Mouse (Mus musculus) kidney, postnatal 25 days (tissue): ENCODE data around the gene Cradd.

Source experiments
- DNase-seq, 2 experiments: peaks; one replicate each; pipeline ENCODE4 v3.0.0; 2021; ENCODE audit warnings: mixed read lengths in 2 of 2

The Cradd gene

GRCm38 (mm10) chr10:95323393-95324277 is at the start of gene Cradd:
TSS of gene Cradd (minus strand) at chr10:95324133.
- DNase-seq: peak; percentile 90 to 91

DNA sequence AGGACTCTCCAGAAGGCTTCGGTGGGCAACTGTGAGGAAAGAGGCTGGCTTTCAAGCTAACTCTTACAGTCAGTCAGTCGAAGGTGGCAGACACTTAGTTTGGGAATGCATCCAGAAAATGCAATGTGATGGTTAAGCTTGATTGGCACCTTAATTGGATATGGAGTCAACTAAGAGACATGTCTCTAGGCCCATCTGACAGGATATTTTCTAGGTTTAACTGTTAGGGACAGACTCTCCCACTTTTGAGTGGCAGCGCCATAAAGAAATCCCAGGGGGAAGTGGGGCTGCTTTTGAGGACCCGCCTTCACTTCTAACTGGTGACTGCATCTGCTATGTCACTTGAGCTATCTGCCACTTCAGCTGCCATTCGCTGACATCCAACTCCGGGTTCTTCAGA is 49.4 kb upstream of the Cradd start:
- no peak for DNase-seq

DNA sequence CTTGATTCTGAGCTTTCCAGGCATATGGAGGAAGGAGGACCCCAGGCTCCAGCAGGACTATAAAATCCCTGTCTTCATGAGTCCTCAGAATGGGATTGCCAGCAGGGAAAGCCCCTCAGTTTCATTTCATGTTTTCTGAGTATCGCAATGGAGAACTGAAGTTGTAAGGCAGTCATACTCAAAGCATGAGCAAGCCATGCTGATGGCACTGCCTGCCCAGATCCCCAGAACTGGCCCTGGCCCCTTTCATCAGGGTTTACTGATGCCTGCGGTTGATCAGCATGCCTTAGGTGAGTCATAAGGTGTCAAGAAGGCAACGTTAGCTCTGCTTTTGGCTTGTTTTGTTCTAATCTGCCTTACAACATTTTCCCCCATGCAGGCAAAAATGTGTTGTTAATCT is 48.0 kb upstream of the Cradd start:
- no peak for DNase-seq

DNA sequence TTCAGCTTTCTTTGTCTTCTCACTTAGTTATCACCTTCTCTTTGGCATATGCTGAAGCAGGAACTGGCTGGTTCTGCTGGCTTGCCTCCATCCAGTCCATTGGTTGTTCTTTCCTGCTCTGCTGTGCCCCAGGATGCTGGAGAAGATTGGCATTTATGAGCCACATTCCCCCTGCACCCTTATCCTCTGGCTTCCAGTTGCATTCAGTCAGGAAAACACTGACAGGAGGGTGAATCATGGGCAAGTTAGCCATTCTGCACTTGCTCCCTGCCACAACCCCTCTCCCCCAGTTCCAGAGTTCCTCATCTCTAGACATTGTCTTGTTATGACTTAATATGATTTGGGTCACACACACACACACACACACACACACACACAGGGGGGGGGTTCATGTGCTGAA is 45.3 kb upstream of the Cradd start:
- DNase-seq: no peak

- no peak for DNase-seq
These were observed 44.2 kb upstream of the Cradd start for GRCm38 (mm10) chr10:95368151-95368550.

GRCm38 (mm10) chr10:95367661-95368089 is 43.7 kb upstream of the Cradd start:
- no peak for DNase-seq

- DNase-seq: no peak
These were observed 43.3 kb upstream of the Cradd start for GRCm38 (mm10) chr10:95367241-95367640.

DNA sequence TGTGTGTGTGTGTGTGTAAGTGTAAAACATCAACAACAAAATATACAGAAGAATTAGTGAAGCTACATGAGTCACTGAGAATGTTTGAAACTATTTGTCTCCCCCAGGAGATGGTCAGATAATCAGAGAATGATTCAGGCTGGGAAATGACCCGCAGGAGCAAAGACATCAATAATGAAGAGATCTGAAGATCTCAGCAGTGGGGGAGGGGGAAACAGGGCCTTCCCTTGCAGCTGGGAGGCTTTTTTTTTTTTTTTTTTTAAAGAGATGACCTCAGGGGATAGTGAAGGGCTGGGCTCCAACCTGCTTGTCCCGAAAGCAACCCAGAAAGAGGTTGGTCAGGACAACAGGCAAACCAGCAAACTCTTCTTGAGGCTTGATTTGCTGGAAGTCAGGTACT is 38.4 kb upstream of the Cradd start:
- no peak for DNase-seq

GRCm38 (mm10) chr10:95361260-95361841 is 37.4 kb upstream of the Cradd start:
- DNase-seq: no peak

GRCm38 (mm10) chr10:95360048-95360447 is 36.1 kb upstream of the Cradd start:
- DNase-seq: no peak

GRCm38 (mm10) chr10:95357721-95358120 is 33.8 kb upstream of the Cradd start:
- DNase-seq: no peak

GRCm38 (mm10) chr10:95356711-95357110 is 32.8 kb upstream of the Cradd start:
- DNase-seq: no peak

- no peak for DNase-seq
These were observed 31.8 kb upstream of the Cradd start for GRCm38 (mm10) chr10:95355678-95356268.

- no peak for DNase-seq
These were observed 30.7 kb upstream of the Cradd start for GRCm38 (mm10) chr10:95354673-95355072.

GRCm38 (mm10) chr10:95354047-95354446 is 30.1 kb upstream of the Cradd start:
- no peak for DNase-seq

DNA sequence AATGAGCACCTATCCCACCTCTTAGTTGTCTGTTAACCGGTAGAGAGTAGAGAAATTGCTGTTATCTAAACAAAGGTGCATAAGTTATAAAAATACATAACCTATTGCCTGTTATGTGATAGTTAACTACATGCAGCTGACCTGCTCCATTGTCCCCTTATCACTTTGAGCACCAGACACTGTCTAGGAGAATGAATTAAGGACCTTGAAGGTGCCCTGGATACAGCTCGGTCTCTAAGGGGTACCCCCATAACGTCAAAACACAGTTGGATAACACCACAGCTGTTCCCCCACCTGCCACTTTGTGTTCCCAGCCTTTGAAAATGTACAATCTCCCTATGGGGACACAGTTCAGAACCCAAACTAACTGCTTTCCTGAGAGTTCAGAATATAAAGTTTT is 24.5 kb upstream of the Cradd start:
- no peak for DNase-seq

- DNase-seq: no peak
These were observed 23.8 kb upstream of the Cradd start for GRCm38 (mm10) chr10:95347776-95348175.

DNA sequence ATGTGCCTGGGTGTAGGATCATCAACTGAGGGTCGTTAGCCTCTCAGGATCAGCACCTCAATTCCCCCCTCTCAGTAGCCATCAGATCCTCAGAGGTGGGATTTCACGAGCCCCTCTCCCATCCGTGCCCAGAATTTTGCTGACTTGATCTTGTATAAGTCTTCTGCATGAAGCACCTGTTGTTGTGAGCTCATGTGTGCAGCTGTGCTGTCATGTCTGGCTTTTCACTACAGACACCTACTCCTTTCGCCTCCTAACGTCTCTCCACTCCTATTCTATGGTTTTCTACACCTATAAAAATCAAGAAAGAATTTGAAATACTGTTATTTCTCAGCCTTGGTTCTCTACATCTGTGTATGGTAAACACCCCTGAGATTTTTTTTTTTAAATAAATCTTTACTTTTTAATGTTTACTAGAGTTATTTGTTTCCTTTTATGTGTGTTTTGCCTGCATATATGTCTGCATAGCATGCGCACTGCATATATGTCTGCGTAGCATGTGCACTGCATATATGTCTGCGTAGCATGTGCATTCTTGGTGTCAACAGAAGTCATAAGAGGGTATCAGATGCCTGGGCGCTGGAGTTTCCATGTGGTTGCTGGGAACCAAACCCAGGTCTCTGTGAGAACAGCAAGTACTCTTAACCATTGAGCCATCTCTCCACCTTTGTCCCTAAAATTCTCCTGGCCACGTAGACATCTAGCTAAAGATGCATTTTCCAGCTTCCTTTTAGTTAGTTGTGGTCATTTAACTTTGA is 19.1 kb upstream of the Cradd start:
- no peak for DNase-seq

- no peak for DNase-seq
These were observed 16.7 kb upstream of the Cradd start for GRCm38 (mm10) chr10:95340676-95341075.

- no peak for DNase-seq
These were observed 13.7 kb upstream of the Cradd start for GRCm38 (mm10) chr10:95337589-95337988.

- DNase-seq: no peak
These were observed 13.0 kb upstream of the Cradd start for GRCm38 (mm10) chr10:95336781-95337544.

DNA sequence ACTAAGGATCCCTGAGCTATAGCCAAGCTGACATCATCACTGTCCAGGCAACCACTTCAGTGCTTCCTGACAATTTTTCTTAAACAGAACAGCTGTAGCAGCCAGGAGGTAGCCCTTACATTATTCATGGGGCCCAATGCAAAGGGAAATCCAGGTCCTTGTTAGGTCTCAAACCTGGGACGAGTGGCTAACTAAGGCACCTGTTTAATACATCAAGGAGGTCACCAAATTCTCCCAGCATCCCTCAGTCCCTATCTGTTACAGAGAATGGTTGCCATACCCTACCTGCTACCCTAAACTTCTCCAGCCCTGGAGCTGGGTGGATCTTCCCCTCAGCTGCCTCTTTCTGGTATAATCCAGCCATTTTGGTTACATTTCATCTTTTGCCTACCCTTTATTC is 10.9 kb upstream of the Cradd start:
- DNase-seq: no peak
